Mouse (Mus musculus) limb, embryonic 15.5 days (tissue): ENCODE results near the gene Kctd20. TPM values are rescaled to one million over a fixed set of nuclear protein-coding genes. Genes with fewer than 3 reads are reported as not detected.
A peak's percentile ranks its signal among the peaks of the same experiment; 100 is the strongest.

ENCODE experiments used
- ATAC-seq: fragments of 200-750 bp; cut with Nextera tagmentation; 2 replicates; pipeline ENCODE4 v1.8.0; 2017; ENCODE audit warnings: low read depth, moderate TSS enrichment; ENCODE audit not compliant: insufficient number of reproducible peaks, low FRiP score, low TSS enrichment
- H3K27ac ChIP-seq: fragments of 300-500 bp; sonication (generic); 2 replicates; pipeline ENCODE4 v1.5.1; 2015; ENCODE audit warnings: moderate library complexity, mild to moderate bottlenecking, inconsistent platforms
- H3K27me3 ChIP-seq: fragments of 300-500 bp; sonication (generic); 2 replicates; pipeline ENCODE4 v1.6.1; 2015; ENCODE audit warnings: inconsistent platforms
- H3K36me3 ChIP-seq: fragments of 300-500 bp; sonication (generic); 2 replicates; pipeline ENCODE4 v1.6.1; 2015; ENCODE audit warnings: inconsistent platforms
- H3K4me1 ChIP-seq: fragments of 300-500 bp; sonication (generic); 2 replicates; pipeline ENCODE4 v1.6.1; 2015; ENCODE audit warnings: inconsistent platforms
- H3K4me2 ChIP-seq: fragments of 300-500 bp; sonication (generic); 2 replicates; pipeline ENCODE4 v1.6.1; 2015; ENCODE audit warnings: mild to moderate bottlenecking, inconsistent platforms
- H3K4me3 ChIP-seq: fragments of 300-500 bp; sonication (generic); 2 replicates; pipeline ENCODE4 v1.5.1; 2015; ENCODE audit warnings: mild to moderate bottlenecking, inconsistent platforms
- H3K9ac ChIP-seq: fragments of 300-500 bp; sonication (generic); 2 replicates; pipeline ENCODE4 v1.6.1; 2015; ENCODE audit warnings: inconsistent platforms
- H3K9me3 ChIP-seq: fragments of 300-500 bp; sonication (generic); 2 replicates; pipeline ENCODE4 v1.6.1; 2016; ENCODE audit warnings: inconsistent platforms
- WGBS: fragments of 180-500 bp; shearing (Covaris S2); methylation state at CpG from one replicate; pipeline ENCODE4 v1.1.7; 2015; 5-methylcytosine and 5-hydroxymethylcytosine counted together
- polyA plus RNA-seq: library from polyadenylated mRNA; unstranded; fragments of >200 nt; fragmentation: Nextera tagmentation; extraction: Ambion mirVana; gene quantifications from 2 replicates; pipeline ENCODE4 v1.2.1, GENCODE M21; 2015

Gene Kctd20
- polyA plus RNA-seq, 1 experiment from 2014 or later = 98.7 TPM

- Histone ChIP-seq H3K27ac (no peak overlapping the region), H3K9me3 (no peaks in the 10 kb centered on the region; the same call in 1 of the 2 replicates), H3K27me3 (no peaks in the 10 kb centered on the region), H3K9ac (no peak overlapping the region), H3K4me2 (no peak overlapping the region), H3K36me3 (no peaks in the 10 kb centered on the region), H3K4me1 (no peaks in the 10 kb centered on the region), H3K4me3 (no peak overlapping the region)
- WGBS = 89% methylated on average over 7 of the region's 7 CpGs
- ATAC-seq = no peak
Observed at GRCm38 (mm10) chr17:28936133-28936532, 15.6 kb upstream of the Kctd20 start.

DNA sequence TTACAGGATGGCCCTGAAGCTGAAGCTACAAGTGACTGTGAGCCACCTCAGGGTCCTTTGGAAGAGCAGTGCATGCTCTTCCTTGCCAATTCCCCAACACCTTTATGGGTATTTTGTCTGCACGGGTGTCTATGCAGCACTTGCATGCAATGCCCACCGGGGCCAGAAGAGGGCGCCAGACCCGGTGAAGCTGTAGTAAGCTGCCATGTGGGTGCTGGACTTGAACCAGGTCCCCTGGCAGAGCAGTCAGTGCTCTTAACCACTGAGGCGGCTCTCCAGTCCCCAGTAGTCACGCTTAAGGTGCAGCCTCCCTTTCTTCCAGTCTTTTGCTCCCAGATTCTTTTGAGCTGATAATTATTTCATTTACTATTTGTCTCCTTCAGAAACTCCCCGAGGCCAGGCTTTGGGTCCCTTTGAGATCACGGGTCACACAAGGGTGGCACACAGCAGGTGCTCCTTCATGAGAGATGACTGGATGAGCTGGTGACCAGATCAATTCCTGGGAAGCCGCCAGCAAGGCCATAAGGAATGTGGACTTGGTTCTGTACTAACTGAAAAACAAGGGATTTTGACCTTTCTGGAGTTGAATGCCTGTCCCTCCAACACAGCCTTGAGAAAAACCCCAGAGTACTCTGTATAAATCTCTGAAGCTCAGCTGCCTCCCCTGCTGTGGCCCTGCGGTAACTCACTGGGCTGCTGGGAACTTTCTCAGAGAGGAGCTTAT, 15.0 kb upstream of the Kctd20 start:
- 83% methylated on average over 10 of the region's 10 CpGs for WGBS
- Histone ChIP-seq H3K4me3 (no peak overlapping the region), H3K4me2 (no peak overlapping the region), H3K27me3 (no peaks in the 10 kb centered on the region), H3K4me1 (no peaks in the 10 kb centered on the region), H3K27ac (no peak overlapping the region), H3K36me3 (no peaks in the 10 kb centered on the region), H3K9me3 (no peaks in the 10 kb centered on the region; the same call in 1 of the 2 replicates), H3K9ac (no peak overlapping the region)
- ATAC-seq = no peak

DNA sequence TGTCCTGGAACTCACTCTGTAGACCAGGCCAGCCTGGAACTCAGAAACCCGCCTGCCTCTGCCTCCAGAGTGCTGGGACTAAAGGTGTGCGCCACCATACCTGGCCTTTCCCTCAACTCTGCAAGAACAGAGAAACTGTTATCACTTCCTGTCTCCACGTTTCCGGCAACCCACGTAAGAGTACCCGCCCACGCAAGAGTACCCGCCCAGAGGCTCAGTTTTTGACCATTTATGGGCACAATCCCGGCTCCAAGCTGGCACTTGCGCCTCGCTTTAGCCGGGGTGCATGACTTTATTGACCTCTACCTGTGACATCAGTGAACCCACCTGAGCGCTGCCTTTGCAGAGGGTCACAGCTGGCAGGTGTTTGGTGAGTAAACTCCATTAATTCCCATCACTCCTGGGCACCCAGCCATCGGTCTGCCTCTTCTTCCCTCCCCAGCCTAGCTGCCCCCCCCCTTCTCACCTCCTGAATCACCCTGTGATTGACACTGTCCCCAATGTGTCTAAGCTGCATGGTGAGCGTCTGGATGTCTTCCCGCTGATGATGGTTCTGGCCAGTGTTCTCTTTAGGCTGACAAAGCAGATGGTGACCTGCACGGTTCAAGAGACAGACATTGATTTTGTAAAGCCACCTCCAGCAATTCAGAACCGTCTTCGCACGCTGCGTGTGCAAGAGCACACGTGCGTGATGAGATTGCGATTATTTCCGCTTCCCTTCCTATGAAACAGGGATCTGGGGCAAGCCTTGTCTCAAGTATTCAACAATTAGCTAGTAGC, 10.8 kb upstream of the Kctd20 start:
- no peak overlapping the region for H3K4me3 ChIP-seq
- no peak overlapping the region for H3K4me2 ChIP-seq
- whole genome bisulfite sequencing = 94% methylated on average over 25 of the region's 25 CpGs
- no peaks in the 10 kb centered on the region for H3K4me1 ChIP-seq
- H3K9me3 ChIP-seq = no peaks in the 10 kb centered on the region; the same call in 1 of the 2 replicates
- no peak for ATAC-seq
- H3K27me3 ChIP-seq = no peaks in the 10 kb centered on the region
- no peak overlapping the region for H3K27ac ChIP-seq
- H3K36me3 ChIP-seq = no peaks in the 10 kb centered on the region
- H3K9ac ChIP-seq = no peak overlapping the region

- H3K4me2 ChIP-seq = no peak overlapping the region
- 79% methylated on average over 10 of the region's 11 CpGs for WGBS
- H3K9ac ChIP-seq = no peak overlapping the region
- no peaks in the 10 kb centered on the region for H3K27me3 ChIP-seq
- H3K9me3 ChIP-seq = no peaks in the 10 kb centered on the region
- no peaks in the 10 kb centered on the region for H3K4me1 ChIP-seq
- no peaks in the 10 kb centered on the region for H3K36me3 ChIP-seq
- ATAC-seq = no peak
- no peak overlapping the region for H3K27ac ChIP-seq
- no peak overlapping the region for H3K4me3 ChIP-seq
Observed at GRCm38 (mm10) chr17:28942101-28942500, 9.6 kb upstream of the Kctd20 start.

DNA sequence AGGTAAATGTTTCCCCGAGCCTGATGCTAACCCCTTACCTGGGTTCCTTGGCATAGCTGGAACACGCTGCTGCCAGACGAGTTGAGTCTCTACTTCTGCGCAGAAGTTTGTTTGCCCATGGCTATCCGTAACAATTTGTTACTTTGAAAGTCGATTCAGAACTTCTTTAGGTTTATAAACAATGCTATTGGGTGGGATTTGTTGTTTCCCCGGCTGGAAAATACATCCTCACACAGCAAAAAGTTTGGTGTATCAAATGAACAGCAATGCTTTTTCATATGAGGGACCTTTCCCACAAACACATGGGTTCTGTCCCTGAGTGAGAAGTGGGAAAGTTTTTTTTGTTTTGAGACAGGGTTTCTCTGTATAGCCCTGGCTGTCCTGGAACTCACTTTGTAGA, 8.0 kb upstream of the Kctd20 start, which contains the start of gene Pxt1:
Pxt1 (minus strand) TSS at position 101 of the 400 bp plus-strand sequence.
- no peak for ATAC-seq
- Histone ChIP-seq H3K9ac (no peak within 1 kb of the TSS), H3K9me3 (no peaks in the 10 kb centered on the region), H3K27me3 (no peaks in the 10 kb centered on the region), H3K36me3 (no peaks in the 10 kb centered on the region), H3K4me3 (no peak within 1 kb of the TSS), H3K4me1 (no peaks in the 10 kb centered on the region), H3K27ac (no peak within 1 kb of the TSS), H3K4me2 (no peak within 1 kb of the TSS)
- WGBS = 92% methylated on average over 7 of the region's 7 CpGs

DNA sequence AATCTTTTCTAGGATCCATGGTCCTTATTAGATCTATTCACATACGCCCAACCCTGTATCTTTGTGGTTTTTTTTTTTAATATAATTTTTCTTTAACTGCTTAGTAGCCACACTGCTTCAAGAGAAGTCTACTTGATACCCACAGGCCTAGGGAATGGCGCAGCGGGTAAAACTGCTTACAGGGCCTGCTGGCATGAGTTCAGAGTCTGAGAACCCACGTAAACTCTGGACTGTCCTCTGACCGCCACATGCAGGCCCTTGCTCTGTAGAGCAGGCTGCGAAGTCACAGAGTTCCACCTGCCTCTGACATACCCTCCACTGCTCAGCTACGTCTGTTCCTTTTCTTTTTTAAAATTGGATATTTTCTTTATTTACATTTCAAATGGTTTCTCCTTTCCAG, 7.3 kb upstream of the Kctd20 start:
- WGBS = 82% methylated on average over 7 of the region's 7 CpGs
- no peak overlapping the region for H3K4me3 ChIP-seq
- no peak overlapping the region for H3K27ac ChIP-seq
- H3K27me3 ChIP-seq = no peaks in the 10 kb centered on the region
- no peak overlapping the region for H3K9ac ChIP-seq
- H3K4me1 ChIP-seq = no peaks in the 10 kb centered on the region
- no peaks in the 10 kb centered on the region for H3K9me3 ChIP-seq
- no peak overlapping the region for H3K4me2 ChIP-seq
- H3K36me3 ChIP-seq = no peaks in the 10 kb centered on the region
- no peak for ATAC-seq

- H3K9ac ChIP-seq = no peak overlapping the region
- H3K4me3 ChIP-seq = no peak overlapping the region
- H3K27ac ChIP-seq = no peak overlapping the region
- WGBS = 90% methylated on average over 19 of the region's 19 CpGs
- H3K4me1 ChIP-seq = peaks cover 5% of the 10 kb centered on the region; the same call in 1 of the 2 replicates
- no peak overlapping the region for H3K4me2 ChIP-seq
- H3K9me3 ChIP-seq = no peaks in the 10 kb centered on the region
- no peak for ATAC-seq
- no peaks in the 10 kb centered on the region for H3K27me3 ChIP-seq
- H3K36me3 ChIP-seq = no peaks in the 10 kb centered on the region
Observed at GRCm38 (mm10) chr17:28947011-28947939, 4.5 kb upstream of the Kctd20 start.

- Histone ChIP-seq H3K36me3 (no peaks in the 10 kb centered on the region), H3K4me3 (no peak overlapping the region), H3K4me1 (peaks cover 9% of the 10 kb centered on the region), H3K27ac (no peak overlapping the region), H3K9ac (no peak overlapping the region), H3K4me2 (no peak overlapping the region), H3K27me3 (no peaks in the 10 kb centered on the region), H3K9me3 (no peaks in the 10 kb centered on the region)
- 63% methylated on average over 4 of the region's 4 CpGs for WGBS
- ATAC-seq = no peak
Observed at GRCm38 (mm10) chr17:28948661-28949060, 3.1 kb upstream of the Kctd20 start.

- H3K27me3 ChIP-seq = no peaks in the 10 kb centered on the region
- 77% methylated on average over 4 of the region's 4 CpGs for WGBS
- H3K9me3 ChIP-seq = no peaks in the 10 kb centered on the region
- no peak for ATAC-seq
- H3K9ac ChIP-seq = no peak overlapping the region
- no peak overlapping the region for H3K4me3 ChIP-seq
- H3K4me1 ChIP-seq = peaks cover 17% of the 10 kb centered on the region
- H3K36me3 ChIP-seq = no peaks in the 10 kb centered on the region
- H3K4me2 ChIP-seq = no peak overlapping the region
- no peak overlapping the region for H3K27ac ChIP-seq
Observed at GRCm38 (mm10) chr17:28950751-28951150, 999 bp upstream of the Kctd20 start.

DNA sequence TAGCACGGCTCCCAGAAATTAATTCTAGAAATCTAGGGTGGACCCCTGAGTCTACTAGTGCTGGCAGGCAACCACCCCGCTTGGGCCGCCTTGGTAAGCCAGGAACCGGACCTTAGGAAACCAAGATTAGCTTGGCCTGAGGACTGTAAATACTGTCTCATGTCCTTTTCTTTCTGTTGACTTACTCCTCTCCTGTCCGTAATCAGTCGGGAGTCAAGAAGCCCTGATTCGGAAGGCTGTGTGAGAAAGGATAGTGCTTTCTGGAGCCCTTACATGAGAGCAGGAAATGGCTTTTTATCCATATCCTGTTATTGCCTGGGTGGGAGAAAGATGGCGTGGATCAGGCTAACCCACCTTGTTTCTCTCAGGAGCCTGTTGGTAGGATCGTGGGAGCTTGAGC, 1.5 kb downstream of the Kctd20 start:
- Histone ChIP-seq H3K4me2 (peak overlapping the region; percentile 67), H3K9me3 (no peaks in the 10 kb centered on the region), H3K36me3 (peaks cover 11% of the 10 kb centered on the region; the same call in 1 of the 2 replicates), H3K4me3 (peak overlapping the region; percentile 73), H3K9ac (peak overlapping the region; percentile 76), H3K4me1 (peaks cover 17% of the 10 kb centered on the region), H3K27me3 (no peaks in the 10 kb centered on the region), H3K27ac (peak overlapping the region; percentile 98)
- no peak for ATAC-seq
- WGBS = 19% methylated on average over 9 of the region's 9 CpGs

DNA sequence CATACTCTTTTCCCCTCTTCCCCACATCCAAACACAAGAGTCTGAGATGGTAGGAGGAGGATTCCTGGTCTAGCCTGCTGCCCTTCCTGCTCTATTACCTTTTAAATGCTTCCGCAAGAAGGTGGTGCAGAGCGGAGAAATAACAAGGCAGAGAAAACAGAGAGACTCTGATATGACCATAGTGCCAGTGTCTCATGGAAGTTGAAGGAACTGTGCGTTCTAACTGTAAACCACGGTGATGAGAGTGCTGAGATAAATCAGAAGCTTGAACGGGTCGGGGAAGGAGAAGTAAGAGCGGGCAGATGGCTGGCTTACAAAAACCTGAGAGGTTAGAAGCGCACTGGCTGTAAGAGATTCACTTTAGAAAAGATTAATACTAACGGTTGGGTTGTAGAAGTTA, 2.7 kb downstream of the Kctd20 start:
- H3K4me3 ChIP-seq = no peak overlapping the region
- WGBS = 95% methylated on average over 9 of the region's 9 CpGs
- no peaks in the 10 kb centered on the region for H3K9me3 ChIP-seq
- no peak overlapping the region for H3K9ac ChIP-seq
- no peaks in the 10 kb centered on the region for H3K27me3 ChIP-seq
- H3K36me3 ChIP-seq = peaks cover 18% of the 10 kb centered on the region; the same call in 1 of the 2 replicates
- H3K27ac ChIP-seq = no peak overlapping the region
- 0 out of 2 replicates have a peak overlapping the region, but pooled peaks have one; percentile 67 for H3K4me2 ChIP-seq
- H3K4me1 ChIP-seq = peaks cover 17% of the 10 kb centered on the region
- no peak for ATAC-seq
